Mouse (Mus musculus): ENCODE results near the gene Ube2v1. TPM values are rescaled to one million over a fixed set of nuclear protein-coding genes. Genes with fewer than 3 reads are reported as not detected.

The Ube2v1 gene
- polyA plus RNA-seq, 1 experiment from 2014 or later = 416 TPM

- Histone ChIP-seq H3K4me3 (no peak overlapping the region), H3K36me3 (replicated peaks) (no peaks in the 10 kb centered on the region), H3K9me3 (no peaks in the 10 kb centered on the region), H3K27me3 (ENCODE audit: poor library complexity, severe bottlenecking) (peaks cover 45% of the 10 kb centered on the region), H3K27ac (peak overlapping the region; percentile 74), H3K4me1 (peaks cover 63% of the 10 kb centered on the region)
- DNase-seq (ENCODE audit: extremely low spot score, low spot score) = no peak
- 40% methylated on average over 10 of the region's 10 CpGs for WGBS
Observed at GRCm38 (mm10) chr2:167594444-167594934, 37.4 kb downstream of the Ube2v1 start.

GRCm38 (mm10) chr2:167593551-167594250 is 38.2 kb downstream of the Ube2v1 start:
- H3K27ac ChIP-seq = peak overlapping the region; percentile 74; the same call in 1 of the 2 replicates
- H3K4me1 ChIP-seq = peaks cover 63% of the 10 kb centered on the region
- no peaks in the 10 kb centered on the region for H3K9me3 ChIP-seq
- H3K27me3 ChIP-seq (ENCODE audit: poor library complexity, severe bottlenecking) = peaks cover 45% of the 10 kb centered on the region
- DNase-seq (ENCODE audit: extremely low spot score, low spot score) = no peak
- WGBS = 88% methylated on average over 4 of the region's 4 CpGs
- H3K4me3 ChIP-seq = no peak overlapping the region
- H3K36me3 ChIP-seq (replicated peaks) = no peaks in the 10 kb centered on the region

- Histone ChIP-seq H3K36me3 (replicated peaks) (no peaks in the 10 kb centered on the region), H3K9me3 (no peaks in the 10 kb centered on the region), H3K4me3 (peak overlapping the region; percentile 35), H3K27ac (peak overlapping the region; percentile 74), H3K4me1 (peaks cover 52% of the 10 kb centered on the region), H3K27me3 (ENCODE audit: poor library complexity, severe bottlenecking) (peaks cover 14% of the 10 kb centered on the region)
- 12% methylated on average over 21 of the region's 21 CpGs for WGBS
- DNase-seq (ENCODE audit: extremely low spot score, low spot score) = no peak
Observed at GRCm38 (mm10) chr2:167588774-167589577, 42.9 kb downstream of the Ube2v1 start.

GRCm38 (mm10) chr2:167586976-167587375 is 44.9 kb downstream of the Ube2v1 start:
- no peak overlapping the region for H3K4me3 ChIP-seq
- no peaks in the 10 kb centered on the region for H3K9me3 ChIP-seq
- H3K36me3 ChIP-seq (replicated peaks) = no peaks in the 10 kb centered on the region
- WGBS = 33% methylated on average over 9 of the region's 9 CpGs
- DNase-seq (ENCODE audit: extremely low spot score, low spot score) = no peak
- peaks cover 14% of the 10 kb centered on the region for H3K27me3 ChIP-seq (ENCODE audit: poor library complexity, severe bottlenecking)
- H3K4me1 ChIP-seq = peaks cover 68% of the 10 kb centered on the region
- H3K27ac ChIP-seq = peak overlapping the region; percentile 80

- peak overlapping the region; percentile 80 for H3K27ac ChIP-seq
- no peaks in the 10 kb centered on the region for H3K36me3 ChIP-seq (replicated peaks)
- H3K27me3 ChIP-seq (ENCODE audit: poor library complexity, severe bottlenecking) = peaks cover 14% of the 10 kb centered on the region
- peaks cover 68% of the 10 kb centered on the region for H3K4me1 ChIP-seq
- no peaks in the 10 kb centered on the region for H3K9me3 ChIP-seq
- H3K4me3 ChIP-seq = no peak overlapping the region
- no peak for DNase-seq (ENCODE audit: extremely low spot score, low spot score)
- WGBS = 21% methylated on average over 8 of the region's 8 CpGs
Observed at GRCm38 (mm10) chr2:167586041-167586440, 45.9 kb downstream of the Ube2v1 start.

GRCm38 (mm10) chr2:167585273-167585672 is 46.6 kb downstream of the Ube2v1 start:
- DNase-seq (ENCODE audit: extremely low spot score, low spot score) = no peak
- 71% methylated on average over 2 of the region's 2 CpGs for WGBS
- H3K36me3 ChIP-seq (replicated peaks) = no peaks in the 10 kb centered on the region
- no peak overlapping the region for H3K4me3 ChIP-seq
- H3K9me3 ChIP-seq = no peaks in the 10 kb centered on the region
- peaks cover 14% of the 10 kb centered on the region for H3K27me3 ChIP-seq (ENCODE audit: poor library complexity, severe bottlenecking)
- H3K4me1 ChIP-seq = peaks cover 64% of the 10 kb centered on the region
- H3K27ac ChIP-seq = peak overlapping the region; percentile 80

GRCm38 (mm10) chr2:167583161-167583952 is 48.5 kb downstream of the Ube2v1 start:
- H3K4me1 ChIP-seq = peaks cover 58% of the 10 kb centered on the region
- no peaks in the 10 kb centered on the region for H3K9me3 ChIP-seq
- H3K36me3 ChIP-seq (replicated peaks) = no peaks in the 10 kb centered on the region
- H3K27ac ChIP-seq = peak overlapping the region; percentile 76
- 53% methylated on average over 10 of the region's 10 CpGs for WGBS
- no peak overlapping the region for H3K4me3 ChIP-seq
- H3K27me3 ChIP-seq (ENCODE audit: poor library complexity, severe bottlenecking) = no peaks in the 10 kb centered on the region
- DNase-seq (ENCODE audit: extremely low spot score, low spot score) = no peak

GRCm38 (mm10) chr2:167578521-167578920 is 53.4 kb downstream of the Ube2v1 start:
- peak overlapping the region; percentile 42; the same call in 1 of the 2 replicates for H3K27ac ChIP-seq
- 41% methylated on average over 5 of the region's 5 CpGs for WGBS
- no peaks in the 10 kb centered on the region for H3K36me3 ChIP-seq (replicated peaks)
- H3K4me1 ChIP-seq = peaks cover 26% of the 10 kb centered on the region
- no peak overlapping the region for H3K4me3 ChIP-seq
- no peaks in the 10 kb centered on the region for H3K27me3 ChIP-seq (ENCODE audit: poor library complexity, severe bottlenecking)
- H3K9me3 ChIP-seq = no peaks in the 10 kb centered on the region
- no peak for DNase-seq (ENCODE audit: extremely low spot score, low spot score)

GRCm38 (mm10) chr2:167577186-167577785 is 54.6 kb downstream of the Ube2v1 start:
- WGBS = 64% methylated on average over 9 of the region's 9 CpGs
- Histone ChIP-seq H3K4me1 (peaks cover 13% of the 10 kb centered on the region), H3K27ac (no peak overlapping the region), H3K9me3 (no peaks in the 10 kb centered on the region), H3K36me3 (replicated peaks) (no peaks in the 10 kb centered on the region), H3K27me3 (ENCODE audit: poor library complexity, severe bottlenecking) (no peaks in the 10 kb centered on the region), H3K4me3 (no peak overlapping the region)
- DNase-seq (ENCODE audit: extremely low spot score, low spot score) = no peak

GRCm38 (mm10) chr2:167576121-167576620 is 55.7 kb downstream of the Ube2v1 start:
- no peaks in the 10 kb centered on the region for H3K36me3 ChIP-seq (replicated peaks)
- no peak overlapping the region for H3K27ac ChIP-seq
- no peaks in the 10 kb centered on the region for H3K27me3 ChIP-seq (ENCODE audit: poor library complexity, severe bottlenecking)
- WGBS = 85% methylated on average over 8 of the region's 8 CpGs
- peaks cover 10% of the 10 kb centered on the region for H3K4me1 ChIP-seq
- no peaks in the 10 kb centered on the region for H3K9me3 ChIP-seq
- no peak overlapping the region for H3K4me3 ChIP-seq
- DNase-seq (ENCODE audit: extremely low spot score, low spot score) = no peak

GRCm38 (mm10) chr2:167575581-167575980 is 56.3 kb downstream of the Ube2v1 start:
- 94% methylated on average over 7 of the region's 7 CpGs for WGBS
- DNase-seq (ENCODE audit: extremely low spot score, low spot score) = no peak
- Histone ChIP-seq H3K36me3 (replicated peaks) (no peaks in the 10 kb centered on the region), H3K27me3 (ENCODE audit: poor library complexity, severe bottlenecking) (no peaks in the 10 kb centered on the region), H3K27ac (no peak overlapping the region), H3K4me3 (no peak overlapping the region), H3K9me3 (no peaks in the 10 kb centered on the region), H3K4me1 (peaks cover 10% of the 10 kb centered on the region)

GRCm38 (mm10) chr2:167574814-167575213 is 57.1 kb downstream of the Ube2v1 start:
- H3K27me3 ChIP-seq (ENCODE audit: poor library complexity, severe bottlenecking) = no peaks in the 10 kb centered on the region
- peaks cover 15% of the 10 kb centered on the region for H3K4me1 ChIP-seq
- 75% methylated on average over 9 of the region's 9 CpGs for WGBS
- H3K4me3 ChIP-seq = no peak overlapping the region
- no peaks in the 10 kb centered on the region for H3K9me3 ChIP-seq
- no peak for DNase-seq (ENCODE audit: extremely low spot score, low spot score)
- 0 out of 2 replicates have a peak overlapping the region, but pooled peaks have one; percentile 40 for H3K27ac ChIP-seq
- H3K36me3 ChIP-seq (replicated peaks) = no peaks in the 10 kb centered on the region

All from forebrain, embryonic 10.5 days (tissue).